Mouse (Mus musculus) lung, postnatal 0 days (tissue): Measurements from ENCODE around the gene Krt33b. TPM values are rescaled to one million over a fixed set of nuclear protein-coding genes. Genes with fewer than 3 reads are reported as not detected.

Experiments used
- ATAC-seq: fragments of 200-750 bp; cut with Nextera tagmentation; 2 replicates; pipeline ENCODE4 v1.8.0; 2017; ENCODE audit warnings: moderate library complexity
- DNase-seq: peaks from one replicate; pipeline ENCODE4 v3.0.0-alpha.2; 2016; ENCODE audit warnings: low spot score
- H3K27ac ChIP-seq: fragments of 300-500 bp; sonication (generic); 2 replicates; pipeline ENCODE4 v1.5.1; 2014; ENCODE audit warnings: antibody characterized with exemption, mild to moderate bottlenecking, low read length, mixed read lengths
- H3K27me3 ChIP-seq: fragments of 300-500 bp; sonication (generic); replicated peaks from 2 replicates; pipeline ENCODE4 v1.6.1; 2014; ENCODE audit warnings: low read length, mixed read lengths; ENCODE audit not compliant: insufficient read depth
- H3K36me3 ChIP-seq: fragments of 300-500 bp; sonication (generic); 2 replicates; pipeline ENCODE4 v1.6.1; 2014; ENCODE audit warnings: low read length, mixed read lengths; ENCODE audit not compliant: insufficient read depth
- H3K4me1 ChIP-seq: fragments of 300-500 bp; sonication (generic); 2 replicates; pipeline ENCODE4 v1.6.1; 2014; ENCODE audit warnings: antibody characterized with exemption, low read depth, low read length, mixed read lengths; ENCODE audit not compliant: insufficient read depth
- H3K4me2 ChIP-seq: fragments of 300-500 bp; sonication (generic); replicated peaks from 2 replicates; pipeline ENCODE4 v1.6.1; 2014; ENCODE audit warnings: low read depth, mild to moderate bottlenecking, low read length, moderate library complexity, mixed read lengths
- H3K4me3 ChIP-seq: fragments of 300-500 bp; sonication (generic); 2 replicates; pipeline ENCODE4 v1.5.1; 2014; ENCODE audit warnings: low read depth, low read length
- H3K9ac ChIP-seq: fragments of 300-500 bp; sonication (generic); replicated peaks from 2 replicates; pipeline ENCODE4 v1.6.1; 2014; ENCODE audit warnings: low read depth, mild to moderate bottlenecking
- H3K9me3 ChIP-seq: fragments of 300-500 bp; sonication (generic); 2 replicates; pipeline ENCODE4 v1.6.1; 2016; ENCODE audit warnings: low read length, mixed read lengths
- CTCF ChIP-seq: IDR thresholded peaks from 2 replicates; pipeline ENCODE4 v1.5.1; 2016; ENCODE audit warnings: antibody characterized with exemption, mild to moderate bottlenecking
- EP300 ChIP-seq: IDR thresholded peaks from 2 replicates; pipeline ENCODE4 v1.6.1; 2016; ENCODE audit warnings: antibody characterized with exemption, mild to moderate bottlenecking, control low read depth
- WGBS: fragments of 180-500 bp; shearing (Covaris S2); extraction: QIAGEN DNeasy Blood & Tissue Kit; methylation state at CpG from one replicate; pipeline ENCODE4 v1.1.7; 2014; 5-methylcytosine and 5-hydroxymethylcytosine counted together
- polyA plus RNA-seq: library from polyadenylated mRNA; unstranded; fragments of >200 nt; fragmentation: Nextera tagmentation; extraction: Ambion mirVana; gene quantifications from 2 replicates; pipeline ENCODE4 v1.2.1, GENCODE M21; 2015

Krt33b gene
- polyA plus RNA-seq, 1 experiment from 2014 or later = 0.16 TPM

DNA sequence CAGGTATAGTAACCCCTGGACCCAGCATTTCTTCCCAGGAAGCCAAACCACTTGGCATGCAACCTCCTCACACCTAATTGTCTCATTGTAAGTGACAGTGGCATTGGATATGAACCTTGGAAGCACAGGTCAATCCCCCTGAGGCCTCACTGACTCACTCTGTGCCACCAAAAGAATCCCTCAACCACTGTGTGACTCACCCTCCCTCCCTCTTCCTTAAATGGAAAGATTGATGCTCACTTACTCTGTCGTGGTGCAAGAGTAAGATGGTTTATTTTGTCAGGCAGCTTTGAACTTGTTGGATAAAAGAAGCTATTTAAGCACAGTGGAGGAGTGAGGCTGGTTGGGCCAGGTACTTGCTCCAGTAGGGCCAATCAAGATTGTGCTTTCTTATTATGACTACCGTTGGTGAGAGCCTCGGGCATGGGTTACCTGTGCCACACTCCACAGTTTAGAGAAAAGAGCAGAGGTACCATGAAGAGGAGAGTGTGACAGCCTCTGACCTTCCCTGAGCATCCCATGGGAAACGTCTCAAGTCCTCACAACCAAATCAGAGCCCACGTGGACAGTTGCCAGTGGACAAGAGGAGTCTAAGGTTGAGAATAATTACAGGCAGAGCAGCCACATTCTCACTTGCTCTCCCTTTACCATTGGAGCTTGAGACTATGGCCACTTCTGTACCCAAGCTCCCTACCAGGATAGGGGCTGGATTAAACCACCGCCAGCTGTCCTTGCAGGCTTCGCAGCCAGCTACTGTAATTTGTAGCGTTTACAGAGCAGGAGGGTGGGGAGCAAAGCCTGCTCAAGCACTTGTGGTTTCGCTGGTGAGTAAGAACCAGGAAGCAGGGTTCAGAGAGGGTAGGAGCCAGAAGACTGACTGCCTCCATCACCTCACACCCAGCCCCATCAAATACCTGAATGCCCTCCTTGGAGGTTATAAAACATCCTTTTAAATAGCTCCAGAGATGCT, 26.3 kb upstream of the Krt33b start:
- Histone ChIP-seq H3K27ac (no peak overlapping the region), H3K27me3 (no peaks in the 10 kb centered on the region), H3K9ac (no peak overlapping the region), H3K4me1 (no peaks in the 10 kb centered on the region), H3K9me3 (no peaks in the 10 kb centered on the region), H3K4me2 (no peak overlapping the region), H3K36me3 (no peaks in the 10 kb centered on the region), H3K4me3 (no peak overlapping the region)
- peak; percentile 44; the same call in 1 of the 2 replicates for ATAC-seq
- TF ChIP-seq EP300 (no peak), CTCF (no peak)
- peak; percentile 46 for DNase-seq
- 44% methylated on average over 9 of the region's 9 CpGs for WGBS

DNA sequence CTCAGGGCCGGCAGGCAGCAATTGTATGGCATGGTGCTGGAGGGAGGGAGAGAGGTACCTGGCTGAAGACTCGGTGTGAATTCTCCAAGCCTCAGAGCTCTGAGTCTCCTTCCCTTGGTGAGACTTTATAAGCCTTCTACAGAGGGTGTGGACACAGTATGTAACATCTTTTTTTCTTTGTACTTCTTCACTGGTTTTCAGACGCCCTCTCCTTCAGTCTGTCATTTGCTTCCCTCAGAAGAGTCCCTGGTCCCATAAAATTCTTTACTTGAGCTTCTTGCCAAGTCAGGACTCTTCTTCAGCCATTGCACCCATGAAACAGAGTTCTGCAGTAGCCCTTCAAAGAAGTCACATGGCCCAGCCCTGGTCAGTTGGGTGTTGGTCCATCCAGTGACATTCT, 20.8 kb upstream of the Krt33b start, which contains the start of gene Krt31:
Krt31 (minus strand) TSS at position 101 of the 400 bp plus-strand sequence.
- no peak for DNase-seq
- no peak for ATAC-seq
- TF ChIP-seq CTCF = no peak
- no peaks in the 10 kb centered on the region for H3K4me1 ChIP-seq
- H3K4me3 ChIP-seq = no peak within 1 kb of the TSS
- H3K27ac ChIP-seq = no peak within 1 kb of the TSS
- no peaks in the 10 kb centered on the region for H3K27me3 ChIP-seq
- no peaks in the 10 kb centered on the region for H3K9me3 ChIP-seq
- H3K36me3 ChIP-seq = no peaks in the 10 kb centered on the region
- no peak within 1 kb of the TSS for H3K4me2 ChIP-seq
- 78% methylated on average over 3 of the region's 3 CpGs for WGBS
- no peak within 1 kb of the TSS for H3K9ac ChIP-seq

DNA sequence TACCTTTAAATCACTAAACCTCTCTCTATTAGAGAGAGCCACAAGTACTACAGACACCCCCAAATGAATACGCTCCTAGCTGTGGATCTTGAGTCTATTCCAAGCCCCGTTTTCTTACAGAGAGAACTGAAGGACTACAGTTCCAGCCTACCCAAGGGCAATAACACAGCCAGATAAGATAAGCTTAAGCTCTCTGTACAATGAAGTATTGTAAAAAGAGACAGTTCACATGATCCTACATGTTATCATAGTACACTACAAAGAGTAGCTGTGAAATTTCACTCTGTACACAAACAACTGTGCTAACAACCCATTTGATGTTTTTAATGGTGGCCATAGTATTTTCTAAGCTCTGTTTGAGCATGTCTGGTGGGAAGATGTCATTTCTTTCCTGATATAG, 17.5 kb upstream of the Krt33b start:
- H3K27ac ChIP-seq = no peak overlapping the region
- TF ChIP-seq EP300 = no peak
- no peak for TF ChIP-seq CTCF
- no peak for DNase-seq
- no peaks in the 10 kb centered on the region for H3K9me3 ChIP-seq
- no peaks in the 10 kb centered on the region for H3K36me3 ChIP-seq
- no peaks in the 10 kb centered on the region for H3K4me1 ChIP-seq
- no peaks in the 10 kb centered on the region for H3K27me3 ChIP-seq
- H3K4me2 ChIP-seq = no peak overlapping the region
- no peak for ATAC-seq
- 61% methylated on average over 2 of the region's 2 CpGs for WGBS
- H3K4me3 ChIP-seq = no peak overlapping the region
- no peak overlapping the region for H3K9ac ChIP-seq

DNA sequence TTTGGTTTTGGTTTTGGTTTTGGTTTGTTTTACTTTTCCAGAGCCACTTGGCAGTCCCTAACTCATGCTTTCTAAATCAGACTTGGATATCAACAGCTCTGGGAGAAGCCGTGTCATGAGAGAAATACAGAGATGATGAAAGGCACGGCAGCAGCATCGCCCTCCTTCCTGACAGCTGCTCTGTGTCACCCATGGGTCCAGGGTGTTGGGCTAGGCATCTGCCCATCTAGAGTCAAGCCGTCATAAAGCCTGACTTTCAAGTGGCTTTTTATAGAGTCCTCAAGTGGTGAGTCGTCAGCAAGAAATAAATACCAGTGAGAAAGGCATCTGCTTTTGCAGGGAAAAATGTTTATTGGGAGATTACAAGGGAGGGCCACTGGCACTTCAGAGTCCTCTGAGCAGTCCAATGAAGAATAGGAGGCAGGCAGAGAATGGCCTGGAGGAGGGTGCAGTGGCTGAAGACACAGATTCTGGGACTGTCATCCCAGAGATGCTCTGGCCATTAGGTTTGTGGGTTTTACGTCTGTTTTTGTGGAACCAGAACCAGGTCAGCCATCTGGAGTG, 16.7 kb upstream of the Krt33b start:
- Histone ChIP-seq H3K9ac (no peak overlapping the region), H3K4me1 (no peaks in the 10 kb centered on the region), H3K36me3 (no peaks in the 10 kb centered on the region), H3K4me2 (no peak overlapping the region), H3K9me3 (no peaks in the 10 kb centered on the region), H3K27ac (no peak overlapping the region), H3K4me3 (no peak overlapping the region), H3K27me3 (no peaks in the 10 kb centered on the region)
- peak; percentile 49 for DNase-seq
- ATAC-seq = peak; percentile 74
- WGBS = 53% methylated on average over 6 of the region's 6 CpGs
- TF ChIP-seq CTCF (no peak), EP300 (peak; percentile 38; the same call in 1 of the 2 replicates)

DNA sequence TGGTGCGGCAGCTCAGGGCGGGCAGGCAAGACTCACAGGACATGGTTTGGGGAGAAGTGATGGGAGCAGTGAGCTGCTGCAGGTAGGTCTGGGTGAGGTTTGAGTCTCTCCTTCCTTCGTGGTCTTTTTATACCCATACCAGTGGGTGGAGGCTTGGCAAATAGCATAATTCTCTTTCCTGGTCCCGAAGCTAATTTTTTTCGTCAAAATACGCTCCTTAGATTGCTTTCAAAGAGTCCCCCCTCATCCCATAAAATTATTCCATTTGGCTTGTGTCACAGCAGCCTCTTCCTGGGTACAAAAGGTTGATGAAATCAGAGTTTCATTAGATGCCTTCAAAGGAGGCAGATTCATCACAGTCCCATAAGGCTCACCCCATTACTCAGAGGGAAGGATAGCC, 11.8 kb upstream of the Krt33b start, which contains the start of gene Krt34:
Krt34 (minus strand) TSS at position 101 of the 400 bp plus-strand sequence.
- ATAC-seq (no peak), DNase-seq (no peak)
- H3K36me3 ChIP-seq = no peaks in the 10 kb centered on the region
- H3K27me3 ChIP-seq = no peaks in the 10 kb centered on the region
- no peak within 1 kb of the TSS for H3K9ac ChIP-seq
- 85% methylated on average over 6 of the region's 6 CpGs for WGBS
- no peaks in the 10 kb centered on the region for H3K4me1 ChIP-seq
- H3K4me3 ChIP-seq = no peak within 1 kb of the TSS
- TF ChIP-seq CTCF = no peak
- TF ChIP-seq EP300 = no peak
- H3K9me3 ChIP-seq = no peaks in the 10 kb centered on the region
- no peak within 1 kb of the TSS for H3K27ac ChIP-seq
- no peak within 1 kb of the TSS for H3K4me2 ChIP-seq

DNA sequence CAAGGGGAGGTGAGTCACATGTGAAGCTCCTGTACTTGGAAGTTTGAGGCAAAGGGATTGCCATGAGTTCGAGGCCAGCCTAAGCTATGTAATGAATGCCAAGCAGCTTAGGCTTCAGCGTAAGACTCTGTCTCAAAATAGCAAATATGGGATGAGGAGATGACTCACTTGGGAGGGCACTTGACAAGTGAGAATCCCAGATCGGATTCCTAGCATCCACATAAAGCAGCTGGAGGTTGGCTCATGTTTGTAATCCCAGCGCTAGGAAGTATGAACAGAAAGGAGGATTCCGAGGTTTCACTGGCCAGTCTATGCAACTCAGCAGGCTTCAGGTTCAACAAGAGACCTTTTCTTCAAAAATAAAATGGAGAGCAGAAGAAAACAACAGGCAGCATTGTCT, 8.2 kb downstream of the Krt33b start:
- ATAC-seq (no peak), DNase-seq (no peak)
- no peaks in the 10 kb centered on the region for H3K9me3 ChIP-seq
- TF ChIP-seq EP300 (no peak), CTCF (no peak)
- no peak overlapping the region for H3K9ac ChIP-seq
- H3K4me2 ChIP-seq = no peak overlapping the region
- H3K27ac ChIP-seq = no peak overlapping the region
- no peaks in the 10 kb centered on the region for H3K27me3 ChIP-seq
- H3K4me3 ChIP-seq = no peak overlapping the region
- 0 out of 2 replicates have a peak, but pooled peaks cover 3% of the 10 kb centered on the region for H3K4me1 ChIP-seq
- no peaks in the 10 kb centered on the region for H3K36me3 ChIP-seq
- whole genome bisulfite sequencing = 56% methylated on average over 5 of the region's 5 CpGs
